Mouse (Mus musculus) gastrocnemius, adult 18-20 months (tissue): ENCODE measurements at regions not wholly inside any gene's neighbourhood (a gene's known extent, or its start where the extent isn't known, plus 50 kb on each side); places are given as distances from the start of the nearest gene placed in this dataset.
A peak's percentile ranks its signal among the peaks of the same experiment; 100 is the strongest.

ENCODE experiments used
- DNase-seq: peaks from one replicate; pipeline ENCODE4 v3.0.0; 2021; ENCODE audit warnings: low spot score

GRCm38 (mm10) chr8:82702044-82702443 is 71.9 kb downstream of the Zfp330 start:
- no peak for DNase-seq

- DNase-seq = no peak
These were observed 73.5 kb downstream of the Zfp330 start for GRCm38 (mm10) chr8:82700471-82700870.

- DNase-seq = no peak
These were observed 74.7 kb downstream of the Zfp330 start for GRCm38 (mm10) chr8:82699221-82699620.

- peak; percentile 11 for DNase-seq
These were observed 75.9 kb downstream of the Zfp330 start for GRCm38 (mm10) chr8:82698071-82698470.

- no peak for DNase-seq
These were observed 80.9 kb downstream of the Zfp330 start for GRCm38 (mm10) chr8:82693086-82693485.

- DNase-seq = peak; percentile 43
These were observed 84.6 kb downstream of the Zfp330 start for GRCm38 (mm10) chr8:82689322-82689721.

GRCm38 (mm10) chr8:82685966-82686365 is 88.0 kb downstream of the Zfp330 start:
- DNase-seq = peak; percentile 37

- DNase-seq = no peak
These were observed 95.2 kb downstream of the Zfp330 start for GRCm38 (mm10) chr8:82678793-82679192.

GRCm38 (mm10) chr8:82677781-82678180 is 96.2 kb downstream of the Zfp330 start:
- DNase-seq = no peak

- DNase-seq = peak; percentile 7
These were observed 104.7 kb downstream of the Zfp330 start for GRCm38 (mm10) chr8:82669241-82669640.

- no peak for DNase-seq
These were observed 108.8 kb downstream of the Zfp330 start for GRCm38 (mm10) chr8:82665131-82665530.

GRCm38 (mm10) chr8:82640502-82640901 is 133.5 kb downstream of the Zfp330 start:
- no peak for DNase-seq

- no peak for DNase-seq
These were observed 143.5 kb downstream of the Zfp330 start for GRCm38 (mm10) chr8:82630486-82630885.

GRCm38 (mm10) chr8:82623791-82624431 is 150.0 kb downstream of the Zfp330 start:
- no peak for DNase-seq

- no peak for DNase-seq
These were observed 155.3 kb downstream of the Zfp330 start for GRCm38 (mm10) chr8:82618668-82619067.

GRCm38 (mm10) chr8:82601556-82601955 is 172.4 kb downstream of the Zfp330 start:
- peak; percentile 72 for DNase-seq

GRCm38 (mm10) chr8:82573434-82573833 is 170.4 kb upstream of the Il15 start:
- no peak for DNase-seq

- no peak for DNase-seq
These were observed 135.1 kb upstream of the Il15 start for GRCm38 (mm10) chr8:82538121-82538520.

- no peak for DNase-seq
These were observed 126.1 kb upstream of the Il15 start for GRCm38 (mm10) chr8:82529153-82529552.

GRCm38 (mm10) chr8:82523866-82524265 is 120.8 kb upstream of the Il15 start:
- DNase-seq = no peak

GRCm38 (mm10) chr8:82498496-82498895 is 95.5 kb upstream of the Il15 start:
- no peak for DNase-seq

- DNase-seq = peak; percentile 38
These were observed 74.8 kb upstream of the Il15 start for GRCm38 (mm10) chr8:82477856-82478255.

- DNase-seq = peak; percentile 5
These were observed 74.4 kb upstream of the Il15 start for GRCm38 (mm10) chr8:82477426-82477769.
